Mouse (Mus musculus) neural tube, embryonic 14.5 days (tissue): ENCODE measurements around the gene Xpo6. TPM values are rescaled to one million over a fixed set of nuclear protein-coding genes. Genes with fewer than 3 reads are reported as not detected.

Experiments used
- ATAC-seq: fragments of 200-750 bp; cut with Nextera tagmentation; 2 replicates; pipeline ENCODE4 v1.8.0; 2017; ENCODE audit warnings: low read depth, mild to moderate bottlenecking, moderate TSS enrichment, moderate library complexity
- H3K27ac ChIP-seq: fragments of 300-500 bp; sonication (generic); 2 replicates; pipeline ENCODE4 v1.5.1; 2014; ENCODE audit warnings: low read depth, mild to moderate bottlenecking, control low read depth, low read length, moderate library complexity, mixed read lengths
- H3K27me3 ChIP-seq: fragments of 300-500 bp; sonication (generic); 2 replicates; pipeline ENCODE4 v1.6.1; 2014; ENCODE audit warnings: low read length; ENCODE audit not compliant: control insufficient read depth, insufficient read depth
- H3K36me3 ChIP-seq: fragments of 300-500 bp; sonication (generic); 2 replicates; pipeline ENCODE4 v1.6.1; 2014; ENCODE audit warnings: low read length, mixed read lengths; ENCODE audit not compliant: control insufficient read depth, insufficient read depth
- H3K4me1 ChIP-seq: fragments of 300-500 bp; sonication (generic); 2 replicates; pipeline ENCODE4 v1.6.1; 2014; ENCODE audit warnings: low read length; ENCODE audit not compliant: control insufficient read depth, insufficient read depth
- H3K4me2 ChIP-seq: fragments of 300-500 bp; sonication (generic); 2 replicates; pipeline ENCODE4 v1.6.1; 2014; ENCODE audit warnings: mild to moderate bottlenecking, low read depth, low read length, control low read depth
- H3K4me3 ChIP-seq: fragments of 300-500 bp; sonication (generic); 2 replicates; pipeline ENCODE4 v1.5.1; 2014; ENCODE audit warnings: low read depth, low read length, control low read depth, mixed read lengths
- H3K9ac ChIP-seq: fragments of 300-500 bp; sonication (generic); replicated peaks from 2 replicates; pipeline ENCODE4 v1.6.1; 2014; ENCODE audit warnings: low read depth, mild to moderate bottlenecking, control low read depth, low read length, mixed read lengths
- H3K9me3 ChIP-seq: fragments of 300-500 bp; sonication (generic); 2 replicates; pipeline ENCODE4 v1.6.1; 2016; ENCODE audit warnings: low read length; ENCODE audit not compliant: control insufficient read depth
- WGBS: fragments of 180-500 bp; shearing (Covaris S2); extraction: QIAGEN DNeasy Blood & Tissue Kit; methylation state at CpG from one replicate; pipeline ENCODE4 v1.1.7; 2014; 5-methylcytosine and 5-hydroxymethylcytosine counted together
- polyA plus RNA-seq: library from polyadenylated mRNA; unstranded; fragments of >200 nt; fragmentation: Nextera tagmentation; extraction: Ambion mirVana; gene quantifications from 2 replicates; pipeline ENCODE4 v1.2.1, GENCODE M21; 2014

Gene Xpo6
- polyA plus RNA-seq, 1 experiment from 2014 or later, result 77.2 TPM

GRCm38 (mm10) chr7:126236083-126236793, 35.9 kb upstream of the Xpo6 start:
- WGBS, result 65% methylated on average over 11 of the region's 11 CpGs
- no peaks in the 10 kb centered on the region for H3K9me3 ChIP-seq
- ATAC-seq, result no peak
- H3K4me1 ChIP-seq, result no peaks in the 10 kb centered on the region
- H3K4me2 ChIP-seq, result no peak overlapping the region
- H3K4me3 ChIP-seq, result no peak overlapping the region
- no peak overlapping the region for H3K27ac ChIP-seq
- no peak overlapping the region for H3K9ac ChIP-seq
- no peaks in the 10 kb centered on the region for H3K27me3 ChIP-seq
- no peaks in the 10 kb centered on the region for H3K36me3 ChIP-seq

- WGBS, result 89% methylated on average over 3 of the region's 3 CpGs
- no peak overlapping the region for H3K9ac ChIP-seq
- no peaks in the 10 kb centered on the region for H3K9me3 ChIP-seq
- H3K4me2 ChIP-seq, result no peak overlapping the region
- H3K4me3 ChIP-seq, result no peak overlapping the region
- H3K27me3 ChIP-seq, result no peaks in the 10 kb centered on the region
- no peak for ATAC-seq
- H3K4me1 ChIP-seq, result no peaks in the 10 kb centered on the region
- no peaks in the 10 kb centered on the region for H3K36me3 ChIP-seq
- H3K27ac ChIP-seq, result no peak overlapping the region
These were observed 34.3 kb upstream of the Xpo6 start for GRCm38 (mm10) chr7:126234611-126235010.

- WGBS, result 84% methylated on average over 7 of the region's 8 CpGs
- Histone ChIP-seq H3K36me3 (no peaks in the 10 kb centered on the region), H3K4me2 (no peak overlapping the region), H3K27me3 (no peaks in the 10 kb centered on the region), H3K4me1 (no peaks in the 10 kb centered on the region), H3K9me3 (no peaks in the 10 kb centered on the region), H3K4me3 (no peak overlapping the region), H3K9ac (no peak overlapping the region), H3K27ac (no peak overlapping the region)
- no peak for ATAC-seq
These were observed 32.2 kb upstream of the Xpo6 start for GRCm38 (mm10) chr7:126232345-126233071.

- Histone ChIP-seq H3K9ac (no peak overlapping the region), H3K36me3 (no peaks in the 10 kb centered on the region), H3K4me1 (no peaks in the 10 kb centered on the region), H3K9me3 (no peaks in the 10 kb centered on the region), H3K4me2 (no peak overlapping the region), H3K27me3 (no peaks in the 10 kb centered on the region), H3K27ac (no peak overlapping the region), H3K4me3 (no peak overlapping the region)
- WGBS, result 77% methylated on average over 8 of the region's 8 CpGs
- no peak for ATAC-seq
These were observed 30.3 kb upstream of the Xpo6 start for GRCm38 (mm10) chr7:126230357-126231148.

- Histone ChIP-seq H3K4me1 (no peaks in the 10 kb centered on the region), H3K27me3 (no peaks in the 10 kb centered on the region), H3K4me2 (no peak overlapping the region), H3K27ac (no peak overlapping the region), H3K36me3 (no peaks in the 10 kb centered on the region), H3K9me3 (no peaks in the 10 kb centered on the region), H3K9ac (no peak overlapping the region), H3K4me3 (no peak overlapping the region)
- WGBS, result 19% methylated on average over 5 of the region's 5 CpGs
- no peak for ATAC-seq
These were observed 25.8 kb upstream of the Xpo6 start for GRCm38 (mm10) chr7:126226136-126226535.

- no peak overlapping the region for H3K4me2 ChIP-seq
- no peak for ATAC-seq
- H3K9me3 ChIP-seq, result no peaks in the 10 kb centered on the region
- no peak overlapping the region for H3K27ac ChIP-seq
- H3K27me3 ChIP-seq, result no peaks in the 10 kb centered on the region
- no peaks in the 10 kb centered on the region for H3K4me1 ChIP-seq
- H3K9ac ChIP-seq, result no peak overlapping the region
- WGBS, result 40% methylated on average over 3 of the region's 3 CpGs
- no peak overlapping the region for H3K4me3 ChIP-seq
- no peaks in the 10 kb centered on the region for H3K36me3 ChIP-seq
These were observed 22.5 kb upstream of the Xpo6 start for GRCm38 (mm10) chr7:126222753-126223152.

- ATAC-seq, result no peak
- 21% methylated on average over 1 of the region's 1 CpGs for WGBS
- no peaks in the 10 kb centered on the region for H3K4me1 ChIP-seq
- no peak overlapping the region for H3K27ac ChIP-seq
- H3K27me3 ChIP-seq, result no peaks in the 10 kb centered on the region
- no peak overlapping the region for H3K4me3 ChIP-seq
- no peak overlapping the region for H3K4me2 ChIP-seq
- no peaks in the 10 kb centered on the region for H3K36me3 ChIP-seq
- H3K9me3 ChIP-seq, result no peaks in the 10 kb centered on the region
- no peak overlapping the region for H3K9ac ChIP-seq
These were observed 20.3 kb upstream of the Xpo6 start for GRCm38 (mm10) chr7:126220611-126221010.

- H3K27me3 ChIP-seq, result no peaks in the 10 kb centered on the region
- no peak for ATAC-seq
- no peak overlapping the region for H3K9ac ChIP-seq
- no peak overlapping the region for H3K4me2 ChIP-seq
- H3K9me3 ChIP-seq, result no peaks in the 10 kb centered on the region
- no peaks in the 10 kb centered on the region for H3K36me3 ChIP-seq
- H3K4me1 ChIP-seq, result no peaks in the 10 kb centered on the region
- H3K4me3 ChIP-seq, result no peak overlapping the region
- no peak overlapping the region for H3K27ac ChIP-seq
- 87% methylated on average over 1 of the region's 1 CpGs for WGBS
These were observed 18.0 kb upstream of the Xpo6 start for GRCm38 (mm10) chr7:126218311-126218710.

- no peak for ATAC-seq
- WGBS, result 24% methylated on average over 1 of the region's 1 CpGs
- Histone ChIP-seq H3K4me3 (no peak overlapping the region), H3K36me3 (no peaks in the 10 kb centered on the region), H3K27me3 (no peaks in the 10 kb centered on the region), H3K4me1 (no peaks in the 10 kb centered on the region), H3K4me2 (no peak overlapping the region), H3K9me3 (no peaks in the 10 kb centered on the region), H3K27ac (no peak overlapping the region), H3K9ac (no peak overlapping the region)
These were observed 16.6 kb upstream of the Xpo6 start for GRCm38 (mm10) chr7:126216867-126217266.
